Mouse (Mus musculus) CH12.LX (cell line): ENCODE results near the gene Sectm1a.

Experiments used
- E2F4 ChIP-seq: IDR thresholded peaks from 2 replicates; pipeline ENCODE4 v1.6.1; 2011; ENCODE audit warnings: low read depth, low read length, improper control_type of control experiment; ENCODE audit not compliant: insufficient replicate concordance
- HCFC1 ChIP-seq: IDR thresholded peaks from 2 replicates; pipeline ENCODE4 v1.6.1; 2012; ENCODE audit warnings: low read depth, mild to moderate bottlenecking, inconsistent platforms, low read length, improper control_type of control experiment
- JUN ChIP-seq: IDR thresholded peaks from 2 replicates; pipeline ENCODE4 v1.6.1; 2011; ENCODE audit warnings: low read depth, mild to moderate bottlenecking, low read length, improper control_type of control experiment, moderate library complexity; ENCODE audit not compliant: insufficient read depth
- POLR2A ChIP-seq: IDR thresholded peaks from 2 replicates; pipeline ENCODE4 v1.6.1; 2011; ENCODE audit warnings: low read depth, mild to moderate bottlenecking, improper control_type of control experiment, low read length
- RCOR1 ChIP-seq: conservative IDR thresholded peaks from 2 replicates; pipeline ENCODE4 v1.6.1; 2012; ENCODE audit warnings: low read depth, mild to moderate bottlenecking, inconsistent platforms, low read length, improper control_type of control experiment
- SMC3 ChIP-seq: IDR thresholded peaks from 2 replicates; pipeline ENCODE4 v1.6.1; 2011; ENCODE audit warnings: low read depth, low read length, improper control_type of control experiment
- TBP ChIP-seq: conservative IDR thresholded peaks from 2 replicates; pipeline ENCODE4 v1.6.1; 2011; ENCODE audit warnings: low read depth, low read length, improper control_type of control experiment
- UBTF ChIP-seq: IDR thresholded peaks from 2 replicates; pipeline ENCODE4 v1.6.1; 2012; ENCODE audit warnings: low read depth, mild to moderate bottlenecking, inconsistent platforms, low read length, improper control_type of control experiment, moderate library complexity
- USF2 ChIP-seq: conservative IDR thresholded peaks from 2 replicates; pipeline ENCODE4 v1.6.1; 2011; ENCODE audit warnings: low read depth, low read length, improper control_type of control experiment
- ZC3H11A ChIP-seq: IDR thresholded peaks from 2 replicates; pipeline ENCODE4 v1.6.1; 2012; ENCODE audit warnings: low read depth, mild to moderate bottlenecking, inconsistent platforms, low read length, improper control_type of control experiment

DNA sequence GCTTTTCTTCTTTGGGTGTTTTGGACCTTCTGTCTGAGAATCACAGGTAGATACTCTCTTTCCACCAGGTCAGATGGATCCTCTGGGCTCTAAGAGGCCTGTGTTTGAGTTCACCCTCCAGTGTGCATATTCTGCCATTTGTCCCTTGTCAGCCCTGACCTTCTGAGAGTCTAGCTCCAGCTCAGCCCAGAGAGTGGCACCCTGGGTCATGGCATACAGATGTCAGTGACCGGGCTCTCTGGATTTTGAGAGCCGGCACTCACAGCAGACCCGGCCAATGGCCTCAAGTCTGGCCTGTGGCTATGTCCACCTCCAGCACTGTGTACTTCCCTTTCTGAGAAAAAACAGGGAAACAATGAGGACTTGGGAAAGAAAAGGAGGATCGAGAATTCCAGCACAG is 21.5 kb downstream of the Sectm1a start:
- no peak for TF ChIP-seq POLR2A
- TF ChIP-seq E2F4 = no peak
- no peak for TF ChIP-seq USF2
- TF ChIP-seq TBP = no peak
- no peak for TF ChIP-seq SMC3
- no peak for TF ChIP-seq RCOR1
- TF ChIP-seq ZC3H11A = no peak
- no peak for TF ChIP-seq JUN
- TF ChIP-seq HCFC1 = no peak
- TF ChIP-seq UBTF = no peak
